Mouse (Mus musculus) limb, embryonic 15.5 days (tissue): ENCODE measurements at regions not wholly inside any gene's neighbourhood (a gene's known extent, or its start where the extent isn't known, plus 50 kb on each side); places are given as distances from the start of the nearest gene placed in this dataset.

Experiments used
- ATAC-seq: fragments of 200-750 bp; cut with Nextera tagmentation; 2 replicates; pipeline ENCODE4 v1.8.0; 2017; ENCODE audit warnings: low read depth, moderate TSS enrichment; ENCODE audit not compliant: insufficient number of reproducible peaks, low FRiP score, low TSS enrichment
- H3K27ac ChIP-seq: fragments of 300-500 bp; sonication (generic); 2 replicates; pipeline ENCODE4 v1.5.1; 2015; ENCODE audit warnings: moderate library complexity, mild to moderate bottlenecking, inconsistent platforms
- H3K27me3 ChIP-seq: fragments of 300-500 bp; sonication (generic); 2 replicates; pipeline ENCODE4 v1.6.1; 2015; ENCODE audit warnings: inconsistent platforms
- H3K36me3 ChIP-seq: fragments of 300-500 bp; sonication (generic); 2 replicates; pipeline ENCODE4 v1.6.1; 2015; ENCODE audit warnings: inconsistent platforms
- H3K4me1 ChIP-seq: fragments of 300-500 bp; sonication (generic); 2 replicates; pipeline ENCODE4 v1.6.1; 2015; ENCODE audit warnings: inconsistent platforms
- H3K4me2 ChIP-seq: fragments of 300-500 bp; sonication (generic); 2 replicates; pipeline ENCODE4 v1.6.1; 2015; ENCODE audit warnings: mild to moderate bottlenecking, inconsistent platforms
- H3K4me3 ChIP-seq: fragments of 300-500 bp; sonication (generic); 2 replicates; pipeline ENCODE4 v1.5.1; 2015; ENCODE audit warnings: mild to moderate bottlenecking, inconsistent platforms
- H3K9ac ChIP-seq: fragments of 300-500 bp; sonication (generic); 2 replicates; pipeline ENCODE4 v1.6.1; 2015; ENCODE audit warnings: inconsistent platforms
- H3K9me3 ChIP-seq: fragments of 300-500 bp; sonication (generic); 2 replicates; pipeline ENCODE4 v1.6.1; 2016; ENCODE audit warnings: inconsistent platforms
- WGBS: fragments of 180-500 bp; shearing (Covaris S2); methylation state at CpG from one replicate; pipeline ENCODE4 v1.1.7; 2015; 5-methylcytosine and 5-hydroxymethylcytosine counted together

DNA sequence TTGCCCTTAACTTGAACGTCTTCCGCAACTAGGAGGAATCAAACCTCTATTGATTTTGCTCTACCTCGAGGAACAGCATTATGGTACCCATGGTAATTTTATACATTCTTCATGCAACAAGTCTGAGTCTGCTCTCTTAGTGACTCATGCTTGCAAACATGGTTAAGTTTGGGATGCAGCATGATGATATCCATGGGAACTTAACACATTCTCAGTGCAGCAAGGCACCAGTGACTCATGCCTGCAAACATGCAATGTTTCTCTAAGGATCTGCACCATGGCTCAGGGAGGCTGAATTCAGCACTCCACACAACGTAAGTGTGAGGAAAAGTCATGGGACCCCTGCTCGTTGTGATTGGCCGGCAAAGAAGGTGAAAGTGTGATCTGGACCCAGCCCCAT, 487.1 kb upstream of the Kdm8 start:
- ATAC-seq: no peak
- Histone ChIP-seq H3K4me3 (no peak overlapping the region), H3K9ac (no peak overlapping the region), H3K9me3 (no peaks in the 10 kb centered on the region), H3K27me3 (0 out of 2 replicates have a peak, but pooled peaks cover 4% of the 10 kb centered on the region), H3K4me2 (no peak overlapping the region), H3K36me3 (no peaks in the 10 kb centered on the region), H3K27ac (no peak overlapping the region), H3K4me1 (no peaks in the 10 kb centered on the region)
- WGBS: 72% methylated on average over 6 of the region's 6 CpGs

DNA sequence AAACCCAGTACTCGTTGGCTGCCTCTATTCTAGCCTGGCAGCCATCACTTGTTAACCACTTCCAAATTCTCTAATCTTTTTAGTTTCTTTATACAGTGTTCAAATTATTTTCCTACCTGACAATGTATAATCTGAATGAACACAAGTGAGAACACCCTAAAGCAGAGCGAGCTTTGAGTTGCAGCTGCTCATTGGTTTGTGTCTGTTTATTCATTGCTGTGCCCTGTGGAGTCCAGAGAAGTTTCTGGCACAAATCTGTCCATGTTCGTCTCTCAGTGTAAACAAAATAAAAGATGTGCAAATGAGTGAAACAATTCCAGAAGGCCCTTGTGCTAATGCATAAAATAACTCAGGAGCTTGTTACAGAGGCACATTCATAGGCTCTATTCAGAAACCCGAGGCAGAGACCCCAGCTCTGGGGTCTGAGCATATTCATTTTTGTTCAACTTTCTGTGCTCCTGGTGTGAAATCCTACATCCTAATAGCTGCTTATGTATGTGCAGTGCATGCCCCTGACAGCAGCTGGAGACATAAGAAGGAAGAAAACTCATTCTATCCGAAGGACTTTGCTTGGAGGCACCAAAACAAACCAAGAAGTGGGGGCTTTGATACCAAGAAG, 469.5 kb upstream of the Kdm8 start:
- no peaks in the 10 kb centered on the region for H3K36me3 ChIP-seq
- no peak overlapping the region for H3K4me2 ChIP-seq
- 68% methylated on average over 5 of the region's 5 CpGs for WGBS
- no peaks in the 10 kb centered on the region for H3K27me3 ChIP-seq
- H3K9me3 ChIP-seq: no peaks in the 10 kb centered on the region
- no peaks in the 10 kb centered on the region for H3K4me1 ChIP-seq
- no peak overlapping the region for H3K4me3 ChIP-seq
- no peak overlapping the region for H3K9ac ChIP-seq
- ATAC-seq: no peak
- no peak overlapping the region for H3K27ac ChIP-seq

GRCm38 (mm10) chr7:124989456-124989855, 455.0 kb upstream of the Kdm8 start:
- Histone ChIP-seq H3K9ac (no peak overlapping the region), H3K27me3 (peaks cover 4% of the 10 kb centered on the region; the same call in 1 of the 2 replicates), H3K4me3 (no peak overlapping the region), H3K9me3 (no peaks in the 10 kb centered on the region), H3K36me3 (no peaks in the 10 kb centered on the region), H3K27ac (no peak overlapping the region), H3K4me1 (peaks cover 3% of the 10 kb centered on the region; the same call in 1 of the 2 replicates), H3K4me2 (no peak overlapping the region)
- no peak for ATAC-seq
- WGBS: 66% methylated on average over 5 of the region's 5 CpGs

DNA sequence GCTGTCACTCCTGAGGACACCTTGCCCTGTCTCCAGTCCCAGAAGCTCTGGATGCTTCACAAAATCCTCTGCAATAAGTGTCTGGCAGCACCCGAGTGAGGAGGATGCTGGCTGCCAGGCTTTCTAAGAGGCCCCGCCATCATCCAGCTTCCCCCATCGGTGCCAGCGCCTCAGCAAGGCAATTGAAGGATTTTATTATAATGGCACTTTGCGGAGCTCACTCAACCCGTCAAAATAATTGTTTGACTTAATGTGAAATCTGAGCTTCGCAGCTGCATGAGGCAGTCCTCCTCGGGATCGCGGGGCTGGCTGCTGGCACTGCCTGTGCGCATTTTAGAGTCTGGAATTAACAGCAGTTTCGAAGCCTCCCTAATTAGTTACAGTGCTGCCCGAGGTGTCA, 453.8 kb upstream of the Kdm8 start:
- Histone ChIP-seq H3K27ac (no peak overlapping the region), H3K4me2 (no peak overlapping the region), H3K9me3 (no peaks in the 10 kb centered on the region), H3K9ac (no peak overlapping the region), H3K27me3 (peaks cover 4% of the 10 kb centered on the region; the same call in 1 of the 2 replicates), H3K36me3 (no peaks in the 10 kb centered on the region), H3K4me3 (no peak overlapping the region), H3K4me1 (peaks cover 3% of the 10 kb centered on the region; the same call in 1 of the 2 replicates)
- no peak for ATAC-seq
- WGBS: 20% methylated on average over 13 of the region's 13 CpGs

GRCm38 (mm10) chr7:124996538-124996937, 447.9 kb upstream of the Kdm8 start:
- no peak overlapping the region for H3K4me2 ChIP-seq
- ATAC-seq: no peak
- no peak overlapping the region for H3K4me3 ChIP-seq
- WGBS: 82% methylated on average over 1 of the region's 1 CpGs
- H3K4me1 ChIP-seq: no peaks in the 10 kb centered on the region
- H3K9me3 ChIP-seq: no peaks in the 10 kb centered on the region
- no peaks in the 10 kb centered on the region for H3K36me3 ChIP-seq
- H3K27me3 ChIP-seq: no peaks in the 10 kb centered on the region
- H3K27ac ChIP-seq: no peak overlapping the region
- no peak overlapping the region for H3K9ac ChIP-seq

GRCm38 (mm10) chr7:125000669-125001068, 443.8 kb upstream of the Kdm8 start:
- H3K4me3 ChIP-seq: no peak overlapping the region
- no peak overlapping the region for H3K9ac ChIP-seq
- no peaks in the 10 kb centered on the region for H3K4me1 ChIP-seq
- H3K36me3 ChIP-seq: no peaks in the 10 kb centered on the region
- no peaks in the 10 kb centered on the region for H3K27me3 ChIP-seq
- ATAC-seq: no peak
- no peak overlapping the region for H3K4me2 ChIP-seq
- no peak overlapping the region for H3K27ac ChIP-seq
- no peaks in the 10 kb centered on the region for H3K9me3 ChIP-seq

- no peaks in the 10 kb centered on the region for H3K36me3 ChIP-seq
- H3K27me3 ChIP-seq: no peaks in the 10 kb centered on the region
- no peak for ATAC-seq
- H3K27ac ChIP-seq: no peak overlapping the region
- H3K9ac ChIP-seq: no peak overlapping the region
- no peaks in the 10 kb centered on the region for H3K9me3 ChIP-seq
- WGBS: 87% methylated on average over 3 of the region's 3 CpGs
- H3K4me2 ChIP-seq: no peak overlapping the region
- no peaks in the 10 kb centered on the region for H3K4me1 ChIP-seq
- H3K4me3 ChIP-seq: no peak overlapping the region
Observed at GRCm38 (mm10) chr7:125005638-125006037, 438.8 kb upstream of the Kdm8 start.

DNA sequence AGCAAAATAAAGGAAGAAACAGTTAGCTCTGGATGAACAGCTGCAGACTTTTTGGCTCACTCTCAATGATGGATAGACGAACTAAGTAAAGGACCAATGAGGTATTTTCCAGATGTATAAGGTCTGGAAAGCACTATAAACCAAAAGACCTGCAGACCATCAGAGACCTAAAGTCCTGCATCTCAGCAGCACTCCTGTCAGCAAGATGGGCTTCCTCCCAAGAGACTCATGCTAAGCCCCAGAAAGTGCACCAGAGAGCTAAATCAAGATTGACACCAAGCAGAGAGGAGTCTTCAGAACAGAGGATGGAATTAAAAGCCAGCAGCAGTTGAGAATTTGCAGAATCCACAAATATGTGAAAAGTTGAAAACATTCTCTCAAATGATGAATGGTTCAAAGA, 425.2 kb upstream of the Kdm8 start:
- H3K36me3 ChIP-seq: no peaks in the 10 kb centered on the region
- H3K9ac ChIP-seq: no peak overlapping the region
- no peak for ATAC-seq
- H3K9me3 ChIP-seq: no peaks in the 10 kb centered on the region
- no peak overlapping the region for H3K27ac ChIP-seq
- no peak overlapping the region for H3K4me3 ChIP-seq
- WGBS: 46% methylated on average over 1 of the region's 1 CpGs
- H3K4me2 ChIP-seq: no peak overlapping the region
- H3K27me3 ChIP-seq: no peaks in the 10 kb centered on the region
- no peaks in the 10 kb centered on the region for H3K4me1 ChIP-seq

DNA sequence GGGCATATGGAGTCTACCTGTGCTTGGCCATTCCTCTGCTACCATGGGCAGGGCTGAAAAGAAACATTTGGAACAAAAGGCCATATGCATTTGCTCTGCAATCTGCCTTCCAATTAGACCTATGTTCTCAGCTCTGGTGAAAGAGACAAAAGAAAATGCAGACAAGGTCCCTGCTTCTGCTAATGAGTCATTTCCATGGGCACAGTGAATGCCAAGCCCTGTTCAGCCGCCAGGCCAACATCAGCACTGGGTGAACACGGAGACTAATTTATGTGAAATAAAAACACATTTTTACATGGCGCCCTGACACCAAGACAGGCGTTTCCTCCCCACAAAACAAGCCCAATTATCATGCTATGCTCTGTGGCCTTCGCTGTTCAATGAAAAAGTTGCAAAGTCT, 419.5 kb upstream of the Kdm8 start:
- Histone ChIP-seq H3K4me2 (no peak overlapping the region), H3K9ac (no peak overlapping the region), H3K4me3 (no peak overlapping the region), H3K27me3 (no peaks in the 10 kb centered on the region), H3K9me3 (no peaks in the 10 kb centered on the region), H3K36me3 (no peaks in the 10 kb centered on the region), H3K27ac (no peak overlapping the region), H3K4me1 (no peaks in the 10 kb centered on the region)
- 66% methylated on average over 5 of the region's 5 CpGs for WGBS
- ATAC-seq: no peak

DNA sequence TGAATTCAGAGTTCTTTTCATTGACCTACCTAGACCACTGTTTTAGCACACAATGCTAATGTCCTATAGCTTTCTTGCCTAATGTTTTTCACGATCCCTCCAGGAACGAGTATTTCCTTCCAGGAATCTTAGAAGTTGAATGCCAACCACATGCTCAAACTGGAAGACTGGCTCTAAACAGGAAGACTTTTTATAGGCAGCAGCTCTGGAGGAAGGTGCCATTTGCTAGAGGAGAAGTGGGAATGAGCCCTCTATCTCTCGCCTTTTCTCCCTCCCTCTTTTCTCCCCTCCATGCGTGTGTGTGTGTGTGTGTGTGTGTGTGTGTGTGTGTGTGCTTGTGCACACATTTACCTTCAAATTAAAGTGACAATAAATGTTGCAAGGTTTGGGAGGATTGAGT, 410.7 kb upstream of the Kdm8 start:
- no peak overlapping the region for H3K4me3 ChIP-seq
- H3K36me3 ChIP-seq: no peaks in the 10 kb centered on the region
- no peaks in the 10 kb centered on the region for H3K27me3 ChIP-seq
- no peak overlapping the region for H3K27ac ChIP-seq
- no peak overlapping the region for H3K9ac ChIP-seq
- no peak overlapping the region for H3K4me2 ChIP-seq
- ATAC-seq: no peak
- 51% methylated on average over 4 of the region's 4 CpGs for WGBS
- H3K9me3 ChIP-seq: no peaks in the 10 kb centered on the region
- H3K4me1 ChIP-seq: no peaks in the 10 kb centered on the region

- Histone ChIP-seq H3K36me3 (no peaks in the 10 kb centered on the region), H3K4me2 (no peak overlapping the region), H3K4me1 (no peaks in the 10 kb centered on the region), H3K9me3 (no peaks in the 10 kb centered on the region), H3K4me3 (no peak overlapping the region), H3K9ac (no peak overlapping the region), H3K27me3 (no peaks in the 10 kb centered on the region), H3K27ac (no peak overlapping the region)
- no peak for ATAC-seq
- 61% methylated on average over 5 of the region's 5 CpGs for WGBS
Observed at GRCm38 (mm10) chr7:125034196-125034595, 410.3 kb upstream of the Kdm8 start.

DNA sequence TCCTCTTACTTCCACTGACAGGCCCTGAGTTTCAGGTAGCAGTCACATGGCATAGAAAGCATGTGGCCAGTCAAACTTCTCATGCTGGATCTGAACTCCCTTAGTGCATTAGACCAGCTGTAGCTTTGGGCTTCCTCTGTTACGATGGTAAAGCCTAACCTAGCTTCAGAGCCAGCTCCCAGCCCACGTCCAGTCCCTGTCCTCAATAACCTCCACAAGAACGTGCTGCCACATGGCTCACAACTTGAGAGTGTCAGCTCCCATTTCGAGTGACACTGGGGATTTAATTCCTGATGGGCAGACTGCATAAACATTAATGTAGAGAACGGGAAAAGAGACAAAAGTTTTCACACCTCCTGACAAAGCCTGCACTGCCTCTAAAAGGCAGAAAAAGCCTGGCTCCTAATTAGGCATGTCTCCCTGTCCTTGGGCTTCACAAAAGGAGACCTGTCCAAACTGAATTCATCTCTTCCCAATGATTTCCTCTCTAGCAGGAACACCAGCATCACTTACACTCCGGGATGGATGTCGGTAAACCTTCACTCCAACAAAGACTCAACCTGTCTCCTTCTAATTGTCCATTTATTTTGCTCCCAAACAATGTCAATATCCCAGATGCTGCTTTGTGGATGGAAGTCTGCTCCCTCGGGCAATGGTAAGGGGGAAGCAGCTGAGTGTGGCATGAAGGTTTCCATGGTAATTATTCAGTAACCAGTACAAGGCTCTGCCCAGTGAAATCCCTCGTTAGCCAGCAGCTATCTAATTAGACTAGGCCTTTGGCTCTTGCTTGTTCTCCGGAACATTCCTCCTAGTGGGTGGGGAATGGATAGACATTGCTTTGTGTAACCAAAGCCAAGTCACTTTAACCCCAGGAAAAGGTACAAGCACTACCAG, 408.1 kb upstream of the Kdm8 start:
- 53% methylated on average over 10 of the region's 10 CpGs for WGBS
- Histone ChIP-seq H3K4me2 (no peak overlapping the region), H3K4me1 (no peaks in the 10 kb centered on the region), H3K4me3 (no peak overlapping the region), H3K9ac (no peak overlapping the region), H3K9me3 (no peaks in the 10 kb centered on the region), H3K36me3 (no peaks in the 10 kb centered on the region), H3K27ac (no peak overlapping the region), H3K27me3 (no peaks in the 10 kb centered on the region)
- no peak for ATAC-seq
